Comparison of ENCODE assay signal across 23 mouse cellular contexts in the genomic region with DNA sequence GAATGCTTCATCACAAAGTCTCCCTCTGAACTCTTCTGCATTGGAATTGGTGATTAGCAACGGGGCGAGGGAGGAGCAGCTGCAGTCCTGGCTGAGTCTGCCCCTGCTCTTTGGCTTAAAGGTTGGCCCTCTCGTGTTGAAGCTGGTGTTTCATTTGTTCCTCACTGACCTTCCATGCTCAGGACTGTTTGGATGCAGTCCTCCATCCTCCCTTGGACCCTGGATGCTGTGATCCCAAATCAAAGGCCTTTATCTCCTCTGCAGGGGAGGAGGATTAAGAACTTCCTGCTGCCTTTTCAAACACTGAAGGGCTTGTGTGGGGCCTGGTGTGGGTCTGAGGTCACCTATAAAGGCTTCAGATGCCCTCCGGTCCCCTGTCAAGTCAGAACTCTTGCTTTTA. TPM values are rescaled to one million over a fixed set of nuclear protein-coding genes. Genes with fewer than 3 reads are reported as not detected.
DNase-seq lines count a peak whose midpoint lies in the region; ATAC-seq and TF ChIP-seq lines count a peak whose summit lies in the region.
"Had no signal": no experiment of that assay in that cellular context is flagged by ENCODE, and none has a peak within 500 bp of the region (broad histone marks: within the 10 kb centered on the region; RNA-seq: fewer than 3 reads in every experiment).

No protein-coding gene starts in this region.

- WGBS in forebrain, embryonic 10.5 days = 4% methylated on average over 4 of the region's 4 CpGs
- WGBS in forebrain, embryonic 13.5 days = 2% methylated on average over 4 of the region's 4 CpGs
- 5% methylated on average over 4 of the region's 4 CpGs for WGBS in hindbrain, embryonic 10.5 days
- 8% methylated on average over 4 of the region's 4 CpGs for WGBS in hindbrain, embryonic 14.5 days
- 28% methylated on average over 4 of the region's 4 CpGs for WGBS in embryonic facial prominence, embryonic 15.5 days
- 46% methylated on average over 4 of the region's 4 CpGs for WGBS in lung, postnatal 0 days

- no peaks in the 10 kb centered on the region for H3K27me3 ChIP-seq in forebrain, embryonic 10.5 days (ENCODE audit: poor library complexity, severe bottlenecking)
- H3K27me3 ChIP-seq in forebrain, embryonic 13.5 days = no peaks in the 10 kb centered on the region
- no peaks in the 10 kb centered on the region for H3K27me3 ChIP-seq in hindbrain, embryonic 10.5 days (ENCODE audit: insufficient read depth, poor library complexity, severe bottlenecking)
- no peaks in the 10 kb centered on the region for H3K27me3 ChIP-seq in hindbrain, embryonic 14.5 days (ENCODE audit: control insufficient read depth, insufficient read depth, low read length)
- no peaks in the 10 kb centered on the region for H3K27me3 ChIP-seq in embryonic facial prominence, embryonic 15.5 days
- no peaks in the 10 kb centered on the region for H3K27me3 ChIP-seq in lung, postnatal 0 days (replicated peaks; ENCODE audit: insufficient read depth, low read length)
- H3K27me3 ChIP-seq: hindbrain, embryonic 15.5 days; intestine, embryonic 15.5 days had no signal

- H3K4me3 ChIP-seq in forebrain, embryonic 10.5 days = peak overlapping the region; percentile 16
- no peak overlapping the region for H3K4me3 ChIP-seq in forebrain, embryonic 13.5 days
- peak overlapping the region; percentile 24 for H3K4me3 ChIP-seq in hindbrain, embryonic 10.5 days
- H3K4me3 ChIP-seq in hindbrain, embryonic 14.5 days (replicated peaks; ENCODE audit: low read length) = no peak overlapping the region
- no peak overlapping the region for H3K4me3 ChIP-seq in embryonic facial prominence, embryonic 15.5 days (replicated peaks)
- no peak overlapping the region for H3K4me3 ChIP-seq in lung, postnatal 0 days (ENCODE audit: low read depth, low read length)
- H3K4me3 ChIP-seq: hindbrain, embryonic 15.5 days; intestine, embryonic 15.5 days; limb, embryonic 12.5 days; midbrain, embryonic 12.5 days had no signal

- no peak for TF ChIP-seq EP300 in lung, postnatal 0 days (IDR thresholded peaks at IDR 0.05)

- H3K27ac ChIP-seq in forebrain, embryonic 10.5 days = peak overlapping the region; percentile 71
- H3K27ac ChIP-seq in forebrain, embryonic 13.5 days = no peak overlapping the region
- H3K27ac ChIP-seq in hindbrain, embryonic 10.5 days = peak overlapping the region; percentile 79
- no peak overlapping the region for H3K27ac ChIP-seq in hindbrain, embryonic 14.5 days
- 0 out of 2 replicates have a peak overlapping the region, but pooled peaks have one; percentile 9 for H3K27ac ChIP-seq in embryonic facial prominence, embryonic 15.5 days (replicated peaks)
- no peak overlapping the region for H3K27ac ChIP-seq in lung, postnatal 0 days (ENCODE audit: low read length)
- H3K27ac ChIP-seq: hindbrain, embryonic 15.5 days; intestine, embryonic 15.5 days; limb, embryonic 12.5 days; midbrain, embryonic 12.5 days had no signal

- no peak for TF ChIP-seq CTCF in lung, postnatal 0 days (IDR thresholded peaks at IDR 0.05)

- peaks cover 3% of the 10 kb centered on the region; the same call in 1 of the 2 replicates for H3K9me3 ChIP-seq in forebrain, embryonic 10.5 days
- no peaks in the 10 kb centered on the region for H3K9me3 ChIP-seq in forebrain, embryonic 13.5 days (replicated peaks)
- H3K9me3 ChIP-seq in hindbrain, embryonic 10.5 days = no peaks in the 10 kb centered on the region
- H3K9me3 ChIP-seq in hindbrain, embryonic 14.5 days (ENCODE audit: control insufficient read depth, low read length) = no peaks in the 10 kb centered on the region
- no peaks in the 10 kb centered on the region for H3K9me3 ChIP-seq in embryonic facial prominence, embryonic 15.5 days (replicated peaks)
- H3K9me3 ChIP-seq in lung, postnatal 0 days (ENCODE audit: low read length) = no peaks in the 10 kb centered on the region
- H3K9me3 ChIP-seq: hindbrain, embryonic 15.5 days; intestine, embryonic 15.5 days; limb, embryonic 12.5 days; midbrain, embryonic 12.5 days had no signal

- no peak for ATAC-seq in forebrain, embryonic 13.5 days
- no peak for ATAC-seq in hindbrain, embryonic 14.5 days (ENCODE audit: low FRiP score)
- ATAC-seq in embryonic facial prominence, embryonic 15.5 days (ENCODE audit: insufficient number of reproducible peaks, low FRiP score, low TSS enrichment, low read depth) = no peak
- ATAC-seq in lung, postnatal 0 days = no peak
- ATAC-seq: CD4-positive, CD25-positive, alpha-beta regulatory T cell, adult 4 months; forebrain, embryonic 14.5 days; intestine, embryonic 15.5 days; liver, postnatal 0 days had no signal

- no peak overlapping the region for H3K9ac ChIP-seq in forebrain, embryonic 13.5 days
- no peak overlapping the region for H3K9ac ChIP-seq in hindbrain, embryonic 14.5 days
- H3K9ac ChIP-seq in embryonic facial prominence, embryonic 15.5 days = no peak overlapping the region
- no peak overlapping the region for H3K9ac ChIP-seq in lung, postnatal 0 days (replicated peaks; ENCODE audit: low read depth)
- H3K9ac ChIP-seq: hindbrain, embryonic 15.5 days; intestine, embryonic 15.5 days; limb, embryonic 12.5 days; liver, postnatal 0 days; midbrain, embryonic 12.5 days had no signal

- H3K4me1 ChIP-seq in forebrain, embryonic 10.5 days = peaks cover 62% of the 10 kb centered on the region
- H3K4me1 ChIP-seq in forebrain, embryonic 13.5 days = peaks cover 8% of the 10 kb centered on the region; the same call in 1 of the 2 replicates
- H3K4me1 ChIP-seq in hindbrain, embryonic 10.5 days (replicated peaks) = peaks cover 66% of the 10 kb centered on the region
- H3K4me1 ChIP-seq in hindbrain, embryonic 14.5 days (replicated peaks; ENCODE audit: control insufficient read depth, insufficient read depth, low read length) = no peaks in the 10 kb centered on the region; the same call in 1 of the 2 replicates
- H3K4me1 ChIP-seq in embryonic facial prominence, embryonic 15.5 days = peaks cover 12% of the 10 kb centered on the region
- no peaks in the 10 kb centered on the region for H3K4me1 ChIP-seq in lung, postnatal 0 days (ENCODE audit: insufficient read depth, low read depth, low read length)

- peaks cover 55% of the 10 kb centered on the region for H3K36me3 ChIP-seq in forebrain, embryonic 10.5 days (replicated peaks)
- H3K36me3 ChIP-seq in forebrain, embryonic 13.5 days (ENCODE audit: poor library complexity, severe bottlenecking) = no peaks in the 10 kb centered on the region
- peaks cover 62% of the 10 kb centered on the region for H3K36me3 ChIP-seq in hindbrain, embryonic 10.5 days
- H3K36me3 ChIP-seq in hindbrain, embryonic 14.5 days (replicated peaks; ENCODE audit: control insufficient read depth, insufficient read depth) = no peaks in the 10 kb centered on the region
- no peaks in the 10 kb centered on the region for H3K36me3 ChIP-seq in embryonic facial prominence, embryonic 15.5 days
- H3K36me3 ChIP-seq in lung, postnatal 0 days (ENCODE audit: insufficient read depth, low read length) = no peaks in the 10 kb centered on the region
- H3K36me3 ChIP-seq: hindbrain, embryonic 15.5 days; intestine, embryonic 15.5 days; limb, embryonic 12.5 days; midbrain, embryonic 12.5 days had no signal

- no peak overlapping the region for H3K4me2 ChIP-seq in forebrain, embryonic 13.5 days
- H3K4me2 ChIP-seq in hindbrain, embryonic 14.5 days (replicated peaks) = no peak overlapping the region
- H3K4me2 ChIP-seq in embryonic facial prominence, embryonic 15.5 days (replicated peaks) = no peak overlapping the region
- H3K4me2 ChIP-seq in lung, postnatal 0 days (replicated peaks; ENCODE audit: low read depth, low read length) = no peak overlapping the region
- H3K4me2 ChIP-seq: hindbrain, embryonic 15.5 days; intestine, embryonic 15.5 days; limb, embryonic 12.5 days; liver, embryonic 11.5 days; midbrain, embryonic 12.5 days had no signal

- DNase-seq in forebrain, embryonic 10.5 days (ENCODE audit: extremely low spot score, low spot score) = peak; percentile 48
- no peak for DNase-seq in hindbrain, embryonic 10.5 days (ENCODE audit: low spot score)
- DNase-seq in hindbrain, embryonic 14.5 days (ENCODE audit: low spot score) = no peak
- DNase-seq in R1 (ENCODE audit: low read depth, low spot score) = peak; percentile 29
- DNase-seq in lung, postnatal 0 days (ENCODE audit: low spot score) = no peak
- DNase-seq: adrenal gland, postnatal 36 days; cerebellum, adult 9-10 months; gastrocnemius, postnatal 10 days; kidney, adult 8-10 months; kidney, postnatal 10 days; liver, postnatal 0 days; lung, postnatal 10 days; thymus, adult 2 months; thymus, postnatal 4 days had no signal

RNA-seq across cellular contexts. Expression of gene Prtg, which starts 18.8 kb away (rescaled TPM):
- 10.1 and 11.5 TPM in 2 replicates for polyA plus RNA-seq in forebrain, embryonic 10.5 days (2016; fragmentation: Nextera tagmentation; extraction: Ambion mirVana)
- 0.43 and 0.74 TPM in 2 replicates for polyA plus RNA-seq in forebrain, embryonic 13.5 days (2015; fragmentation: Nextera tagmentation; extraction: Ambion mirVana)
- 7.6 and 19.9 TPM in 2 replicates for polyA plus RNA-seq in hindbrain, embryonic 10.5 days (2016; fragmentation: Nextera tagmentation; extraction: Ambion mirVana)
- 0.82 and 0.98 TPM in 2 replicates for polyA plus RNA-seq in hindbrain, embryonic 14.5 days (2014; fragmentation: Nextera tagmentation; extraction: Ambion mirVana)
- 1.1 and 1.2 TPM in 2 replicates for polyA plus RNA-seq in embryonic facial prominence, embryonic 15.5 days (2015; fragmentation: Nextera tagmentation; extraction: Ambion mirVana)
- 0.04 and 0.10 TPM in 2 replicates for polyA plus RNA-seq in lung, postnatal 0 days (2015; fragmentation: Nextera tagmentation; extraction: Ambion mirVana)

Comparison
In these comparisons a context has a peak if more than half of its experiments do, and no peak if none do; other contexts are left out.
1. H3K27ac ChIP-seq: peak in forebrain, embryonic 10.5 days (single experiment), hindbrain, embryonic 10.5 days (single experiment) and embryonic facial prominence, embryonic 15.5 days (single experiment); none in forebrain, embryonic 13.5 days (single experiment), hindbrain, embryonic 14.5 days (single experiment) and lung, postnatal 0 days (single experiment).
2. H3K4me3 ChIP-seq: peak in forebrain, embryonic 10.5 days (single experiment) and hindbrain, embryonic 10.5 days (single experiment); none in forebrain, embryonic 13.5 days (single experiment), hindbrain, embryonic 14.5 days (single experiment), embryonic facial prominence, embryonic 15.5 days (single experiment) and lung, postnatal 0 days (single experiment).
3. DNase-seq: peak in forebrain, embryonic 10.5 days (single experiment) and R1 (single experiment); none in hindbrain, embryonic 10.5 days (single experiment), hindbrain, embryonic 14.5 days (single experiment) and lung, postnatal 0 days (single experiment).